Mouse (Mus musculus) hindbrain, embryonic 11.5 days (tissue): ENCODE results near the gene Stxbp1. TPM values are rescaled to one million over a fixed set of nuclear protein-coding genes. Genes with fewer than 3 reads are reported as not detected.

Experiments
- ATAC-seq: fragments of 200-750 bp; cut with Nextera tagmentation; 2 replicates; pipeline ENCODE4 v1.8.0; 2017; ENCODE audit warnings: mild to moderate bottlenecking, moderate TSS enrichment, moderate library complexity; ENCODE audit not compliant: low FRiP score
- DNase-seq: peaks from one replicate; pipeline ENCODE4 v3.0.0-alpha.2; 2015; ENCODE audit warnings: low spot score
- H3K27ac ChIP-seq: fragments of 300-500 bp; sonication (generic); 2 replicates; pipeline ENCODE4 v1.5.1; 2014; ENCODE audit warnings: mild to moderate bottlenecking, low read depth, low read length
- H3K27me3 ChIP-seq: fragments of 300-500 bp; sonication (generic); 2 replicates; pipeline ENCODE4 v1.6.1; 2014; ENCODE audit warnings: mild to moderate bottlenecking, low read length, moderate library complexity, mixed read lengths; ENCODE audit not compliant: control insufficient read depth, insufficient read depth
- H3K36me3 ChIP-seq: fragments of 300-500 bp; sonication (generic); 2 replicates; pipeline ENCODE4 v1.6.1; 2014; ENCODE audit warnings: mild to moderate bottlenecking, low read length, moderate library complexity, mixed read lengths; ENCODE audit not compliant: control insufficient read depth, insufficient read depth
- H3K4me1 ChIP-seq: fragments of 300-500 bp; sonication (generic); replicated peaks from 2 replicates; pipeline ENCODE4 v1.6.1; 2014; ENCODE audit warnings: low read length, mixed read lengths; ENCODE audit not compliant: control insufficient read depth, insufficient read depth
- H3K4me2 ChIP-seq: fragments of 300-500 bp; sonication (generic); replicated peaks from 2 replicates; pipeline ENCODE4 v1.6.1; 2014; ENCODE audit warnings: mild to moderate bottlenecking, low read depth, low read length
- H3K4me3 ChIP-seq: fragments of 300-500 bp; sonication (generic); 2 replicates; pipeline ENCODE4 v1.5.1; 2014; ENCODE audit warnings: low read depth, low read length
- H3K9ac ChIP-seq: fragments of 300-500 bp; sonication (generic); 2 replicates; pipeline ENCODE4 v1.6.1; 2014; ENCODE audit warnings: low read depth, low read length
- H3K9me3 ChIP-seq: fragments of 300-500 bp; sonication (generic); 2 replicates; pipeline ENCODE4 v1.6.1; 2016; ENCODE audit warnings: low read length; ENCODE audit not compliant: control insufficient read depth
- WGBS: fragments of 180-500 bp; shearing (Covaris S2); extraction: QIAGEN DNeasy Blood & Tissue Kit; methylation state at CpG from one replicate; pipeline ENCODE4 v1.1.7; 2014; 5-methylcytosine and 5-hydroxymethylcytosine counted together
- polyA plus RNA-seq: library from polyadenylated mRNA; unstranded; fragments of >200 nt; fragmentation: Nextera tagmentation; extraction: Ambion mirVana; gene quantifications from 2 replicates; pipeline ENCODE4 v1.2.1, GENCODE M21; 2014

Gene Stxbp1
- polyA plus RNA-seq, 1 experiment from 2014 or later, result 64.7 TPM

- no peaks in the 10 kb centered on the region for H3K27me3 ChIP-seq
- WGBS, result 67% methylated on average over 15 of the region's 19 CpGs
- H3K4me2 ChIP-seq, result no peak overlapping the region
- H3K9ac ChIP-seq, result no peak overlapping the region
- H3K4me3 ChIP-seq, result no peak overlapping the region
- no peak overlapping the region for H3K27ac ChIP-seq
- no peak for ATAC-seq
- H3K4me1 ChIP-seq, result no peaks in the 10 kb centered on the region
- DNase-seq, result no peak
- H3K36me3 ChIP-seq, result no peaks in the 10 kb centered on the region
- no peaks in the 10 kb centered on the region for H3K9me3 ChIP-seq
Observed at GRCm38 (mm10) chr2:32768661-32769285, 78.3 kb downstream of the Stxbp1 start.

GRCm38 (mm10) chr2:32767241-32767640 is 79.8 kb downstream of the Stxbp1 start:
- DNase-seq, result no peak
- Histone ChIP-seq H3K36me3 (no peaks in the 10 kb centered on the region), H3K27ac (no peak overlapping the region), H3K4me3 (no peak overlapping the region), H3K9me3 (no peaks in the 10 kb centered on the region), H3K9ac (no peak overlapping the region), H3K27me3 (no peaks in the 10 kb centered on the region), H3K4me1 (no peaks in the 10 kb centered on the region), H3K4me2 (no peak overlapping the region)
- ATAC-seq, result no peak
- WGBS, result 74% methylated on average over 12 of the region's 12 CpGs

GRCm38 (mm10) chr2:32763353-32763752 is 83.7 kb downstream of the Stxbp1 start:
- 83% methylated on average over 3 of the region's 3 CpGs for WGBS
- Histone ChIP-seq H3K27me3 (no peaks in the 10 kb centered on the region), H3K4me3 (no peak overlapping the region), H3K36me3 (no peaks in the 10 kb centered on the region; the same call in 1 of the 2 replicates), H3K27ac (no peak overlapping the region), H3K4me2 (no peak overlapping the region), H3K9ac (no peak overlapping the region), H3K4me1 (no peaks in the 10 kb centered on the region), H3K9me3 (no peaks in the 10 kb centered on the region)
- DNase-seq (no peak), ATAC-seq (no peak)

DNA sequence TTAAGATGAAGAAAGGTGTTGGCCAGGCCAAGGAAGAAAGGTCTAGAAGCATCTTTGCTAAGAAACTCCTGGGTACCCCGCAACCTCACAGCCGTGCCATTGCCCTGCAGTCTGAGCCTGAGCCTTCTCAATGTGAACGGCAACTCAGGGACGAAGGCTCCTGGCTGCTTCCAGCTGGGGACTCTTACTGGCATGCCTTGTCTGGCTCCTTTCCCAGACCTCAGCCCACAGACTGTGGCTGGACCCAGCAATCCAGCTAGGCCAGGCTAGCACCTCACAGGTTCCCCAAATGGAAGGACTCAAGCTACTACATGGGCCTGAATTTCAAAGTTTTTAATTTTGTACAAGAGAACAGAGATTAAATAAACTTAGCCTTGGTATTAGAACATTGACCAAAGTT is 85.2 kb downstream of the Stxbp1 start:
- no peak overlapping the region for H3K9ac ChIP-seq
- no peak overlapping the region for H3K4me3 ChIP-seq
- WGBS, result 97% methylated on average over 4 of the region's 4 CpGs
- ATAC-seq, result no peak
- H3K4me1 ChIP-seq, result no peaks in the 10 kb centered on the region
- no peak overlapping the region for H3K4me2 ChIP-seq
- H3K9me3 ChIP-seq, result no peaks in the 10 kb centered on the region
- H3K27ac ChIP-seq, result no peak overlapping the region
- no peaks in the 10 kb centered on the region for H3K27me3 ChIP-seq
- DNase-seq, result no peak
- H3K36me3 ChIP-seq, result no peaks in the 10 kb centered on the region; the same call in 1 of the 2 replicates

DNA sequence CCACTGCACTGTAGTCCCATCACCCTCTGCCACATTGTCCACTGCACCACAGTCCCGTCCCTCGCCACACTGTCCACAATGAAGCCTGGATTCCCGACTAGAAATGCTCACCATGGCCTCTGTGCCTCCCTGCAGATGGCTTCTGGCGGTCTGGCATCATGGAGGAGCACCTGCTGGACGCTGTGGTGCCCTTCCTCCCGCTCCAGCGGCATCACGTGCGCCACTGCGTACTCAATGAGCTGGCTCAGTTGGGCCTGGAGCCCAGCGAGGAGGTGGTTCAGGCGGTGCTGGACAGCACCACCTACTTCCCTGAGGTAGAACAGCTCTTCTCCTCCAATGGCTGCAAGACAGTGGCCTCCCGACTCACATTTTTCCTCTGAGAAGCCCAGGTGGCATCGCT is 85.7 kb downstream of the Stxbp1 start:
- H3K27me3 ChIP-seq, result no peaks in the 10 kb centered on the region
- H3K9me3 ChIP-seq, result no peaks in the 10 kb centered on the region
- DNase-seq (no peak), ATAC-seq (no peak)
- no peak overlapping the region for H3K27ac ChIP-seq
- H3K4me1 ChIP-seq, result no peaks in the 10 kb centered on the region
- H3K4me3 ChIP-seq, result no peak overlapping the region
- H3K4me2 ChIP-seq, result no peak overlapping the region
- no peaks in the 10 kb centered on the region; the same call in 1 of the 2 replicates for H3K36me3 ChIP-seq
- H3K9ac ChIP-seq, result no peak overlapping the region
- 91% methylated on average over 14 of the region's 14 CpGs for WGBS

DNA sequence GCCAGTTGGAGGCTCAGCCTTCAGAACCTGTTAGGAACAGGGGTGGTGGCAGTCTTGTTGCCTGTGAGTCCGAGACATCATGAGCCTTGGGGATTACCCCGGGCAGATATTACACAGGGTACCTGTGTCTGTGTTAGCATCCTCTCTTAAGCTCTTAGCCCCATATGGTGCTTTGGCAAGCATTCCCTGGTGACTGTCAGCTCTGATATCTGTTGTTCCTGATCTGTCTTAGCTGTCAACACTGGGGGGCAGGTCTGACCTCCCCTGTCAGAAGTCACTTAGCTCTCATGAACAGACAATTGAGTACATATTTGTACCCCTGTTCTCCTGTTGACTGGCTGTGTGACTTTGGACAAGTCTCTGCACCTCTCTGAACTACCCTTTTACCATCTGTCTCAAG is 88.0 kb downstream of the Stxbp1 start:
- Histone ChIP-seq H3K4me1 (no peaks in the 10 kb centered on the region), H3K9ac (peak overlapping the region; percentile 23; the same call in 1 of the 2 replicates), H3K36me3 (no peaks in the 10 kb centered on the region; the same call in 1 of the 2 replicates), H3K4me3 (no peak overlapping the region), H3K27ac (no peak overlapping the region), H3K9me3 (no peaks in the 10 kb centered on the region), H3K27me3 (no peaks in the 10 kb centered on the region), H3K4me2 (no peak overlapping the region)
- ATAC-seq (no peak), DNase-seq (no peak)
- 82% methylated on average over 2 of the region's 2 CpGs for WGBS

DNA sequence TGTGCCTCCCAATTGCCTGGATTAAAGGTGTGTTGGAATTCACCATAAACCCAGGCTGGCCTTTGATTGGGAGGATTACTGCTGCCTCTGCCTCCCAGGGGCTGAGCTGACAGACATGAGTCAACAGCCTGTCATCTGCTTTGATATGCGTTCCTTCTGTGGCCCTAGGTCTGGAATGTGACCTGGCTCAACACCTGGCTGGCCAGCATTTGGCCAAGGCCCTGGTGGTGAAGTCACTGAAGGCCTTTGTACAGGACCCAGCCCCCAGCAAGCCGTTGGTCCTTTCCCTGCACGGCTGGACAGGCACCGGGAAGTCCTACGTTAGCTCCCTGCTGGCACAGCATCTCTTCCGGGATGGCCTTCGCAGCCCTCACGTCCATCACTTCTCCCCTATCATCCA is 88.5 kb downstream of the Stxbp1 start:
- no peaks in the 10 kb centered on the region; the same call in 1 of the 2 replicates for H3K36me3 ChIP-seq
- WGBS, result 69% methylated on average over 8 of the region's 8 CpGs

GRCm38 (mm10) chr2:32757056-32757845 is 89.8 kb downstream of the Stxbp1 start, which contains the start of gene Tor2a:
Tor2a (plus strand) TSS chr2:32757234.
- peak within 1 kb of the TSS; percentile 64 for H3K4me2 ChIP-seq
- peaks cover 3% of the 10 kb centered on the region; the same call in 1 of the 2 replicates for H3K4me1 ChIP-seq
- peak within 1 kb of the TSS; percentile 78 for H3K27ac ChIP-seq
- H3K9ac ChIP-seq, result peak within 1 kb of the TSS; percentile 83
- peak within 1 kb of the TSS; percentile 69 for H3K4me3 ChIP-seq
- peak; percentile 98 for DNase-seq
- H3K36me3 ChIP-seq, result no peaks in the 10 kb centered on the region; the same call in 1 of the 2 replicates
- under 1% methylated on average over 66 of the region's 66 CpGs for WGBS
- H3K27me3 ChIP-seq, result no peaks in the 10 kb centered on the region
- no peaks in the 10 kb centered on the region for H3K9me3 ChIP-seq
- peak; percentile 92 for ATAC-seq

More for the DNA sequence above, 88.5 kb downstream of the Stxbp1 start:
- ATAC-seq (no peak), DNase-seq (no peak)
- Histone ChIP-seq H3K4me1 (no peaks in the 10 kb centered on the region), H3K9ac (peak overlapping the region; percentile 23; the same call in 1 of the 2 replicates), H3K27me3 (no peaks in the 10 kb centered on the region), H3K27ac (no peak overlapping the region), H3K9me3 (no peaks in the 10 kb centered on the region), H3K4me3 (no peak overlapping the region), H3K4me2 (no peak overlapping the region)
